Mouse (Mus musculus): Measurements from ENCODE around the gene Dnah10. TPM values are rescaled to one million over a fixed set of nuclear protein-coding genes. Genes with fewer than 3 reads are reported as not detected.
A peak's percentile ranks its signal among the peaks of the same experiment; 100 is the strongest.

The Dnah10 gene
- 0.05 and 0.07 TPM in 2 replicates for polyA plus RNA-seq (2014; fragmentation: Nextera tagmentation; extraction: Ambion mirVana)

- DNase-seq, result peak; percentile 27
- no peak for TF ChIP-seq CTCF (IDR thresholded peaks at IDR 0.05; ENCODE audit: low read depth)
- Histone ChIP-seq H3K4me3 (ENCODE audit: low read depth, low read length) (no peak within 1 kb of the TSS), H3K9me3 (ENCODE audit: low read depth, low read length) (no peaks in the 10 kb centered on the region), H3K4me1 (ENCODE audit: insufficient read depth) (no peaks in the 10 kb centered on the region), H3K27me3 (ENCODE audit: insufficient read depth, low read length) (no peaks in the 10 kb centered on the region), H3K4me2 (no peak within 1 kb of the TSS), H3K9ac (no peak within 1 kb of the TSS), H3K36me3 (ENCODE audit: insufficient read depth) (peaks cover 34% of the 10 kb centered on the region), H3K27ac (ENCODE audit: low read depth) (no peak within 1 kb of the TSS)
- ATAC-seq (ENCODE audit: insufficient read depth), result peak; percentile 52; the same call in 1 of the 2 replicates
- 7% methylated on average over 29 of the region's 29 CpGs for WGBS
These were observed at the start of gene Dnah10 for GRCm38 (mm10) chr5:124724997-124725396. Gene Dnah10, plus strand, starts transcription at chr5:124725085.

- ATAC-seq (ENCODE audit: insufficient read depth), result no peak
These were observed 11.1 kb upstream of the Dnah10 start for GRCm38 (mm10) chr5:124713741-124714140.

GRCm38 (mm10) chr5:124715135-124715534 is 9.8 kb upstream of the Dnah10 start:
- no peak for TF ChIP-seq CTCF (IDR thresholded peaks at IDR 0.05; ENCODE audit: low read depth)
- Histone ChIP-seq H3K9ac (no peak overlapping the region), H3K36me3 (ENCODE audit: insufficient read depth) (peaks cover 85% of the 10 kb centered on the region), H3K4me3 (ENCODE audit: low read depth, low read length) (no peak overlapping the region), H3K4me1 (ENCODE audit: insufficient read depth) (no peaks in the 10 kb centered on the region), H3K27ac (ENCODE audit: low read depth) (peak overlapping the region; percentile 36; the same call in 1 of the 2 replicates), H3K9me3 (ENCODE audit: low read depth, low read length) (no peaks in the 10 kb centered on the region), H3K4me2 (no peak overlapping the region), H3K27me3 (ENCODE audit: insufficient read depth, low read length) (no peaks in the 10 kb centered on the region)
- DNase-seq, result peak; percentile 52
- 82% methylated on average over 8 of the region's 8 CpGs for WGBS
- no peak for ATAC-seq (ENCODE audit: insufficient read depth)

More at GRCm38 (mm10) chr5:124713741-124714140, 11.1 kb upstream of the Dnah10 start:
- H3K36me3 ChIP-seq (ENCODE audit: insufficient read depth), result peaks cover 71% of the 10 kb centered on the region
- H3K9me3 ChIP-seq (ENCODE audit: low read depth, low read length), result no peaks in the 10 kb centered on the region
- H3K9ac ChIP-seq, result no peak overlapping the region
- H3K4me2 ChIP-seq, result no peak overlapping the region
- H3K27ac ChIP-seq (ENCODE audit: low read depth), result no peak overlapping the region
- no peak for DNase-seq
- H3K4me1 ChIP-seq (ENCODE audit: insufficient read depth), result no peaks in the 10 kb centered on the region
- TF ChIP-seq CTCF (IDR thresholded peaks at IDR 0.05; ENCODE audit: low read depth), result no peak
- no peak overlapping the region for H3K4me3 ChIP-seq (ENCODE audit: low read depth, low read length)
- no peaks in the 10 kb centered on the region for H3K27me3 ChIP-seq (ENCODE audit: insufficient read depth, low read length)
- WGBS, result 80% methylated on average over 5 of the region's 5 CpGs

- H3K36me3 ChIP-seq (ENCODE audit: insufficient read depth), result peaks cover 87% of the 10 kb centered on the region
- DNase-seq, result no peak
These were observed 6.9 kb upstream of the Dnah10 start for GRCm38 (mm10) chr5:124717969-124718368.

GRCm38 (mm10) chr5:124718396-124718795 is 6.5 kb upstream of the Dnah10 start:
- TF ChIP-seq CTCF (IDR thresholded peaks at IDR 0.05; ENCODE audit: low read depth), result no peak
- H3K9ac ChIP-seq, result no peak overlapping the region
- DNase-seq (no peak), ATAC-seq (ENCODE audit: insufficient read depth) (no peak)
- no peak overlapping the region for H3K4me2 ChIP-seq
- no peaks in the 10 kb centered on the region for H3K27me3 ChIP-seq (ENCODE audit: insufficient read depth, low read length)
- H3K36me3 ChIP-seq (ENCODE audit: insufficient read depth), result peaks cover 87% of the 10 kb centered on the region
- no peak overlapping the region for H3K27ac ChIP-seq (ENCODE audit: low read depth)
- WGBS, result 87% methylated on average over 7 of the region's 7 CpGs
- H3K4me1 ChIP-seq (ENCODE audit: insufficient read depth), result no peaks in the 10 kb centered on the region
- no peaks in the 10 kb centered on the region for H3K9me3 ChIP-seq (ENCODE audit: low read depth, low read length)
- no peak overlapping the region for H3K4me3 ChIP-seq (ENCODE audit: low read depth, low read length)

More at GRCm38 (mm10) chr5:124717969-124718368, 6.9 kb upstream of the Dnah10 start:
- H3K9me3 ChIP-seq (ENCODE audit: low read depth, low read length), result no peaks in the 10 kb centered on the region
- no peaks in the 10 kb centered on the region for H3K27me3 ChIP-seq (ENCODE audit: insufficient read depth, low read length)
- no peak overlapping the region for H3K27ac ChIP-seq (ENCODE audit: low read depth)
- ATAC-seq (ENCODE audit: insufficient read depth), result no peak
- no peak overlapping the region for H3K4me2 ChIP-seq
- no peak overlapping the region for H3K9ac ChIP-seq
- H3K4me3 ChIP-seq (ENCODE audit: low read depth, low read length), result no peak overlapping the region
- 92% methylated on average over 11 of the region's 11 CpGs for WGBS
- TF ChIP-seq CTCF (IDR thresholded peaks at IDR 0.05; ENCODE audit: low read depth), result no peak
- no peaks in the 10 kb centered on the region for H3K4me1 ChIP-seq (ENCODE audit: insufficient read depth)

- Histone ChIP-seq H3K4me3 (ENCODE audit: low read depth, low read length) (no peak overlapping the region), H3K9me3 (ENCODE audit: low read depth, low read length) (no peaks in the 10 kb centered on the region), H3K4me2 (no peak overlapping the region), H3K27ac (ENCODE audit: low read depth) (no peak overlapping the region), H3K27me3 (ENCODE audit: insufficient read depth, low read length) (no peaks in the 10 kb centered on the region), H3K9ac (no peak overlapping the region), H3K4me1 (ENCODE audit: insufficient read depth) (no peaks in the 10 kb centered on the region), H3K36me3 (ENCODE audit: insufficient read depth) (peaks cover 53% of the 10 kb centered on the region)
- ATAC-seq (ENCODE audit: insufficient read depth) (no peak), DNase-seq (no peak)
- TF ChIP-seq CTCF (IDR thresholded peaks at IDR 0.05; ENCODE audit: low read depth), result no peak
- WGBS, result 88% methylated on average over 6 of the region's 6 CpGs
These were observed 1.8 kb upstream of the Dnah10 start for GRCm38 (mm10) chr5:124723125-124723524.

- no peak for ATAC-seq (ENCODE audit: insufficient read depth)
- TF ChIP-seq CTCF (IDR thresholded peaks at IDR 0.05; ENCODE audit: low read depth), result no peak
- no peak overlapping the region for H3K27ac ChIP-seq (ENCODE audit: low read depth)
- no peak overlapping the region for H3K9ac ChIP-seq
- H3K9me3 ChIP-seq (ENCODE audit: low read depth, low read length), result no peaks in the 10 kb centered on the region
- peak overlapping the region; percentile 57 for H3K4me2 ChIP-seq
- H3K27me3 ChIP-seq (ENCODE audit: insufficient read depth, low read length), result no peaks in the 10 kb centered on the region
- DNase-seq, result peak; percentile 7
- WGBS, result 12% methylated on average over 21 of the region's 21 CpGs
- no peaks in the 10 kb centered on the region for H3K4me1 ChIP-seq (ENCODE audit: insufficient read depth)
- H3K36me3 ChIP-seq (ENCODE audit: insufficient read depth), result no peaks in the 10 kb centered on the region
- peak overlapping the region; percentile 21; the same call in 1 of the 2 replicates for H3K4me3 ChIP-seq (ENCODE audit: low read depth, low read length)
These were observed 4.8 kb downstream of the Dnah10 start for GRCm38 (mm10) chr5:124729662-124730206.
